Mouse (Mus musculus) bone marrow, adult 2 months (tissue): ENCODE results near the gene Dpp7.

ENCODE experiments used
- CTCF ChIP-seq: fragments of 200-500 bp; IDR thresholded peaks from 2 replicates; pipeline ENCODE4 v1.5.1; 2011; ENCODE audit warnings: low read length, control low read depth; ENCODE audit not compliant: control insufficient read depth, insufficient read depth
- POLR2A ChIP-seq: fragments of 200-500 bp; IDR thresholded peaks from 2 replicates; pipeline ENCODE4 v1.6.1; 2011; ENCODE audit warnings: low read depth, mild to moderate bottlenecking, control low read depth, low read length, borderline replicate concordance; ENCODE audit not compliant: control insufficient read depth

DNA sequence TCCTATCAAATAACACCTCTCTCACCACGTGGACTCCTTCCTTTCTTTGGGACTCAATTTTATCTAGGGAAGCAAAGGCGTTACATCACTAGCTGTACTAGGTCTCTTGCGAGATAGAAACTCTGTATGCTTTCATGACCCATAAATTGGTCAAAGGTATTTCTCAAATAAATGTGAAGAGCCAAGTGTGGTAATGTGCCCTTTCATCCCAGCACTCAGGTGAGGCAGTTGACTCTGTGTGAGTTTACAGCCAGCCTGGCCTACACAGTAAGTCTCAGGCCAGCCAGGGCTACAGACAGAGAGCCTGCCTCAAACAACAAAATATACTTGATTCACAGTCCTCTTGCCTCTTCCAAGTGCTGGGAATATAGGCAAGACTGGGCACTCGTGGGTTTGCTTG lies 3.7 kb upstream of the Dpp7 start:
- TF ChIP-seq CTCF = no peak
- no peak for TF ChIP-seq POLR2A
